Comparison of ENCODE assay signal across 21 mouse cellular contexts in the genomic region with DNA sequence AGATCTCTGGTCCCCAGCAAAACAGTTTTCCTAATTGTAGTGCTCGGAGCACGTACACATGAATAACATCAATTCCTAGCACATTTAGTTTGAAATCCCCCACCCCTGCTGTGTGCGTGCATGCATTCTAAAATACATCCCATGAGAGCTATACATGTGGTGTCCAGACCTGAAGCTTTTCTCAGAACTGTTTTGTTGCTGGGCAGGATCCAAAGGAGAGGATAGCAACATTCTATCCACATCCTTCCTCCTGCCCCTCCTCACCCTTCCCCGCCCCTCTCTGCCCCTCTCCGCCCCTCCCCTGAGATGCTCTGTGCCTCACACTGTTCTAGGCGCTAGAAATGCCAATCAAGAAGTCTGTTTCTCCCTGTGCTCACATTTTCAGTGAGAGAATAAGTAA. TPM values are rescaled to one million over a fixed set of nuclear protein-coding genes. Genes with fewer than 3 reads are reported as not detected.
A peak's percentile ranks its signal among the peaks of the same experiment; 100 is the strongest.
DNase-seq lines count a peak whose midpoint lies in the region; ATAC-seq lines count a peak whose summit lies in the region.
"Had no signal": no experiment of that assay in that cellular context is flagged by ENCODE, and none has a peak within 500 bp of the region (broad histone marks: within the 10 kb centered on the region; RNA-seq: fewer than 3 reads in every experiment).

No protein-coding gene starts in this region.

- H3K9me3 ChIP-seq in forebrain, embryonic 11.5 days (ENCODE audit: control insufficient read depth, low read length): no peaks in the 10 kb centered on the region
- no peaks in the 10 kb centered on the region for H3K9me3 ChIP-seq in forebrain, embryonic 10.5 days
- H3K9me3 ChIP-seq in megakaryocyte, embryonic 14.5 days: no peaks in the 10 kb centered on the region
- no peaks in the 10 kb centered on the region for H3K9me3 ChIP-seq in limb, embryonic 15.5 days
- H3K9me3 ChIP-seq: forebrain, embryonic 12.5 days; heart, embryonic 10.5 days had no signal

- H3K27ac ChIP-seq in forebrain, embryonic 11.5 days (ENCODE audit: low read depth, low read length): no peak overlapping the region
- H3K27ac ChIP-seq in forebrain, embryonic 10.5 days: no peak overlapping the region
- H3K27ac ChIP-seq in limb, embryonic 15.5 days: peak overlapping the region; percentile 22; the same call in 1 of the 2 replicates
- H3K27ac ChIP-seq: forebrain, embryonic 12.5 days; heart, embryonic 10.5 days; layer of hippocampus, adult 2 months; liver, embryonic 14.5 days had no signal

- H3K4me3 ChIP-seq in forebrain, embryonic 11.5 days (ENCODE audit: low read depth, low read length): no peak overlapping the region
- no peak overlapping the region for H3K4me3 ChIP-seq in forebrain, embryonic 10.5 days
- H3K4me3 ChIP-seq in megakaryocyte, embryonic 14.5 days (replicated peaks): peak overlapping the region; percentile 14
- H3K4me3 ChIP-seq in limb, embryonic 15.5 days: no peak overlapping the region
- H3K4me3 ChIP-seq: forebrain, embryonic 12.5 days; heart, embryonic 10.5 days; layer of hippocampus, adult 2 months had no signal

- no peaks in the 10 kb centered on the region for H3K27me3 ChIP-seq in forebrain, embryonic 11.5 days (ENCODE audit: control insufficient read depth, insufficient read depth, low read length)
- no peaks in the 10 kb centered on the region for H3K27me3 ChIP-seq in forebrain, embryonic 10.5 days (ENCODE audit: poor library complexity, severe bottlenecking)
- no peaks in the 10 kb centered on the region for H3K27me3 ChIP-seq in megakaryocyte, embryonic 14.5 days (replicated peaks)
- no peaks in the 10 kb centered on the region for H3K27me3 ChIP-seq in limb, embryonic 15.5 days
- H3K27me3 ChIP-seq: forebrain, embryonic 12.5 days; Patski had no signal

- 0 out of 2 replicates have a peak, but pooled peaks have one; percentile 44 for ATAC-seq in forebrain, embryonic 11.5 days (replicated peaks; ENCODE audit: low FRiP score)
- ATAC-seq in megakaryocyte, adult 5-6 weeks (ENCODE audit: poor library complexity, severe bottlenecking): no peak
- peak; percentile 74; the same call in 1 of the 2 replicates for ATAC-seq in limb, embryonic 15.5 days (ENCODE audit: insufficient number of reproducible peaks, low FRiP score, low TSS enrichment, low read depth)
- ATAC-seq: CD4-positive, CD25-positive, alpha-beta regulatory T cell, adult 4 months; Patski had no signal

- no peaks in the 10 kb centered on the region for H3K36me3 ChIP-seq in forebrain, embryonic 11.5 days (ENCODE audit: control insufficient read depth, insufficient read depth, low read length)
- no peaks in the 10 kb centered on the region for H3K36me3 ChIP-seq in forebrain, embryonic 10.5 days (replicated peaks)
- peaks cover 94% of the 10 kb centered on the region for H3K36me3 ChIP-seq in megakaryocyte, embryonic 14.5 days (replicated peaks; ENCODE audit: low read length)
- no peaks in the 10 kb centered on the region for H3K36me3 ChIP-seq in limb, embryonic 15.5 days
- H3K36me3 ChIP-seq: forebrain, embryonic 12.5 days; heart, embryonic 10.5 days had no signal

- DNase-seq in forebrain, embryonic 11.5 days (ENCODE audit: low spot score): no peak
- no peak for DNase-seq in forebrain, embryonic 10.5 days (ENCODE audit: extremely low spot score, low spot score)
- peak; percentile 10 for DNase-seq in forelimb bud, embryonic 11.5 days (ENCODE audit: low read depth, low spot score)
- DNase-seq in natural killer cell, adult 2 months (ENCODE audit: low spot score in 2 of 2): no peak
- DNase-seq in layer of hippocampus, postnatal 36 days: no peak
- DNase-seq: adrenal gland, adult 8-10 months; cerebellum, adult 8-10 months; heart, postnatal 10 days; kidney, adult 2 months; kidney, postnatal 10 days; left cerebral cortex, postnatal 4 days; right cerebral cortex, postnatal 4 days had no signal

- 59% methylated on average over 6 of the region's 6 CpGs for WGBS in forebrain, embryonic 11.5 days
- 82% methylated on average over 6 of the region's 6 CpGs for WGBS in forebrain, embryonic 10.5 days
- WGBS in limb, embryonic 15.5 days: 51% methylated on average over 6 of the region's 6 CpGs

- no peak overlapping the region for H3K9ac ChIP-seq in forebrain, embryonic 11.5 days (ENCODE audit: low read length)
- no peak overlapping the region for H3K9ac ChIP-seq in limb, embryonic 15.5 days
- H3K9ac ChIP-seq: forebrain, embryonic 12.5 days; liver, embryonic 14.5 days had no signal

- H3K4me1 ChIP-seq in forebrain, embryonic 11.5 days (replicated peaks; ENCODE audit: control insufficient read depth, insufficient read depth, low read length): no peaks in the 10 kb centered on the region
- H3K4me1 ChIP-seq in forebrain, embryonic 10.5 days: peaks cover 8% of the 10 kb centered on the region
- H3K4me1 ChIP-seq in megakaryocyte, embryonic 14.5 days: peaks cover 93% of the 10 kb centered on the region
- peaks cover 12% of the 10 kb centered on the region; the same call in 1 of the 2 replicates for H3K4me1 ChIP-seq in limb, embryonic 15.5 days
- H3K4me1 ChIP-seq: heart, embryonic 10.5 days had no signal

- no peak overlapping the region for H3K4me2 ChIP-seq in forebrain, embryonic 11.5 days (ENCODE audit: low read depth, low read length, severe bottlenecking)
- H3K4me2 ChIP-seq in limb, embryonic 15.5 days: no peak overlapping the region
- H3K4me2 ChIP-seq: forebrain, embryonic 12.5 days had no signal

RNA-seq across cellular contexts. Expression of a gene that starts 25.7 kb away (rescaled TPM):
- 0.88 and 1.2 TPM in 2 replicates for polyA plus RNA-seq in forebrain, embryonic 11.5 days (2014; fragmentation: Nextera tagmentation; extraction: Ambion mirVana)
- 0.86 and 0.95 TPM in 2 replicates for polyA plus RNA-seq in forebrain, embryonic 10.5 days (2016; fragmentation: Nextera tagmentation; extraction: Ambion mirVana)
- 11.9 and 45.6 TPM in 2 replicates for polyA plus RNA-seq in megakaryocyte, embryonic 14.5 days (2012; ENCODE audit: insufficient read depth, low replicate concordance)
- total RNA-seq in megakaryocyte, adult 5-6 weeks (2015): 3.8 and 7.4 TPM in 2 replicates
- 6.2 and 9.0 TPM in 2 replicates for total RNA-seq in megakaryocyte, adult 5-6 weeks (2017)
- 39.3 and 40.2 TPM in 2 replicates for polyA plus RNA-seq in limb, embryonic 15.5 days (2015; fragmentation: Nextera tagmentation; extraction: Ambion mirVana)
- total RNA-seq in layer of hippocampus, postnatal 36 days (2021): 1 to 10 TPM; 2.7 to 3.4 TPM
